Mouse (Mus musculus) limb, embryonic 12.5 days (tissue): ENCODE results near the gene Tbc1d1. TPM values are rescaled to one million over a fixed set of nuclear protein-coding genes. Genes with fewer than 3 reads are reported as not detected.

Experiments
- ATAC-seq: fragments of 200-750 bp; cut with Nextera tagmentation; 2 replicates; pipeline ENCODE4 v1.8.0; 2017; ENCODE audit warnings: low read depth, moderate TSS enrichment; ENCODE audit not compliant: insufficient number of reproducible peaks, insufficient read depth, low FRiP score, low TSS enrichment
- H3K27ac ChIP-seq: fragments of 300-500 bp; sonication (generic); 2 replicates; pipeline ENCODE4 v1.5.1; 2016; ENCODE audit warnings: mild to moderate bottlenecking, moderate library complexity
- H3K27me3 ChIP-seq: fragments of 300-500 bp; sonication (generic); 2 replicates; pipeline ENCODE4 v1.6.1; 2016; ENCODE audit warnings: mild to moderate bottlenecking, moderate library complexity
- H3K36me3 ChIP-seq: fragments of 300-500 bp; sonication (generic); 2 replicates; pipeline ENCODE4 v1.6.1; 2016; ENCODE audit warnings: mild to moderate bottlenecking, moderate library complexity
- H3K4me1 ChIP-seq: fragments of 300-500 bp; sonication (generic); replicated peaks from 2 replicates; pipeline ENCODE4 v1.6.1; 2016
- H3K4me2 ChIP-seq: fragments of 300-500 bp; sonication (generic); 2 replicates; pipeline ENCODE4 v1.6.1; 2016; ENCODE audit warnings: mild to moderate bottlenecking, moderate library complexity
- H3K4me3 ChIP-seq: fragments of 300-500 bp; sonication (generic); replicated peaks from 2 replicates; pipeline ENCODE4 v1.5.1; 2016; ENCODE audit warnings: mild to moderate bottlenecking
- H3K9ac ChIP-seq: fragments of 300-500 bp; sonication (generic); replicated peaks from 2 replicates; pipeline ENCODE4 v1.6.1; 2016; ENCODE audit warnings: mild to moderate bottlenecking, moderate library complexity
- H3K9me3 ChIP-seq: fragments of 300-500 bp; sonication (generic); 2 replicates; pipeline ENCODE4 v1.6.1; 2016; ENCODE audit warnings: mild to moderate bottlenecking, moderate library complexity
- WGBS: fragments of 180-500 bp; shearing (Covaris S2); methylation state at CpG from one replicate; pipeline ENCODE4 v1.1.7; 2016; 5-methylcytosine and 5-hydroxymethylcytosine counted together
- polyA plus RNA-seq: library from polyadenylated mRNA; unstranded; fragments of >200 nt; fragmentation: Nextera tagmentation; extraction: Ambion mirVana; gene quantifications from 2 replicates; pipeline ENCODE4 v1.2.1, GENCODE M21; 2016

The Tbc1d1 gene
- polyA plus RNA-seq, 1 experiment from 2014 or later: 32.8 TPM

- Histone ChIP-seq H3K36me3 (peaks cover 83% of the 10 kb centered on the region), H3K9me3 (no peaks in the 10 kb centered on the region), H3K27me3 (no peaks in the 10 kb centered on the region), H3K9ac (no peak overlapping the region), H3K4me3 (no peak overlapping the region), H3K27ac (no peak overlapping the region), H3K4me2 (no peak overlapping the region), H3K4me1 (0 out of 2 replicates have a peak, but pooled peaks cover 5% of the 10 kb centered on the region)
- 78% methylated on average over 4 of the region's 4 CpGs for whole genome bisulfite sequencing
- ATAC-seq: no peak
Measured at GRCm38 (mm10) chr5:64280613-64281012, 124.5 kb downstream of the Tbc1d1 start.

DNA sequence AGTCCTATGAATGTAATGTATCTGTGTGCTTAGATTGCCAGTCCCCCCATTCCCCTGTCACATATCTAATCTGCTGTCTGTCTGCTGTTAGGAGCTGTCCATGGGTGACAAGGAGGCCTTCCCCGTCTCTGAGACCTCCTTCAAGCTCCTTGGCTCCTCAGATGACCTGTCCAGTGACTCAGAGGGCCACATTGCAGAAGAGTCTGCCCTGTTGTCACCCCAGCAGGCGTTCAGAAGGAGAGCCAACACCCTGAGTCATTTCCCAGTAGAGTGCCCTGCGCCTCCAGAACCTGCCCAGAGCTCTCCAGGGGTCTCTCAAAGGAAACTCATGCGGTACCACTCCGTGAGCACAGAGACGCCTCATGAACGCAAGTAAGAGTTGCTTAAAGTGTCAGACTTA lies 125.6 kb downstream of the Tbc1d1 start:
- no peak for ATAC-seq
- WGBS: 94% methylated on average over 7 of the region's 7 CpGs
- H3K36me3 ChIP-seq: peaks cover 89% of the 10 kb centered on the region
- H3K27me3 ChIP-seq: no peaks in the 10 kb centered on the region
- H3K4me3 ChIP-seq: no peak overlapping the region
- H3K4me1 ChIP-seq: 0 out of 2 replicates have a peak, but pooled peaks cover 5% of the 10 kb centered on the region
- no peak overlapping the region for H3K27ac ChIP-seq
- no peaks in the 10 kb centered on the region for H3K9me3 ChIP-seq
- H3K4me2 ChIP-seq: no peak overlapping the region
- no peak overlapping the region for H3K9ac ChIP-seq

DNA sequence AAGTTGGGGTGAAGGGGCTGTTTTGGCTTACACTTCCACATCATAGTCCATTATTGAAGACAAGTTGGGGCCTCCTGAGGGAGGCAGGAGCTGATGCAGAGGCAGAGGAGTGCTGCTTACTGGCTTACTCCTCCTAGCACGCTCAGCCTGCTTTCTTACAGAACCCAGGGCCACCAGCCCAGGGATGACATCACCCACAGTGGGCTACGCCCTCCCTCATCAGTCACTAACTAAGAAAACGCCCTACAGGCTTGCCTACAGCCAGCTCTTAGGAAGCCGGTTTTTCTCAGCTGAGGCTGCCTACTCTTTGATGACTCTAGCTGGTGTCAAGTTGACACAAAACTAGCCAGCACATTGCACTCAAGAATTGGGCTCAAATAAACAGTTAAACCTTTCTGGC lies 126.5 kb downstream of the Tbc1d1 start:
- H3K27ac ChIP-seq: no peak overlapping the region
- peaks cover 91% of the 10 kb centered on the region for H3K36me3 ChIP-seq
- 0 out of 2 replicates have a peak, but pooled peaks cover 5% of the 10 kb centered on the region for H3K4me1 ChIP-seq
- no peak overlapping the region for H3K4me2 ChIP-seq
- H3K9me3 ChIP-seq: no peaks in the 10 kb centered on the region
- no peaks in the 10 kb centered on the region for H3K27me3 ChIP-seq
- H3K9ac ChIP-seq: no peak overlapping the region
- no peak overlapping the region for H3K4me3 ChIP-seq
- WGBS: 77% methylated on average over 4 of the region's 4 CpGs
- no peak for ATAC-seq

GRCm38 (mm10) chr5:64285289-64285688 lies 129.2 kb downstream of the Tbc1d1 start:
- Histone ChIP-seq H3K36me3 (peaks cover 74% of the 10 kb centered on the region), H3K4me3 (no peak overlapping the region)
- WGBS: 85% methylated on average over 4 of the region's 4 CpGs

GRCm38 (mm10) chr5:64285851-64286250 lies 129.7 kb downstream of the Tbc1d1 start:
- H3K36me3 ChIP-seq: peaks cover 70% of the 10 kb centered on the region
- H3K27me3 ChIP-seq: no peaks in the 10 kb centered on the region
- H3K27ac ChIP-seq: no peak overlapping the region
- 90% methylated on average over 13 of the region's 13 CpGs for WGBS
- H3K4me2 ChIP-seq: no peak overlapping the region
- H3K4me3 ChIP-seq: no peak overlapping the region
- no peaks in the 10 kb centered on the region for H3K4me1 ChIP-seq
- no peaks in the 10 kb centered on the region for H3K9me3 ChIP-seq
- no peak for ATAC-seq
- H3K9ac ChIP-seq: no peak overlapping the region

More at GRCm38 (mm10) chr5:64285289-64285688, 129.2 kb downstream of the Tbc1d1 start:
- Histone ChIP-seq H3K27ac (no peak overlapping the region), H3K4me1 (no peaks in the 10 kb centered on the region), H3K27me3 (no peaks in the 10 kb centered on the region), H3K9ac (no peak overlapping the region), H3K4me2 (no peak overlapping the region), H3K9me3 (no peaks in the 10 kb centered on the region)
- peak; percentile 44; the same call in 1 of the 2 replicates for ATAC-seq

DNA sequence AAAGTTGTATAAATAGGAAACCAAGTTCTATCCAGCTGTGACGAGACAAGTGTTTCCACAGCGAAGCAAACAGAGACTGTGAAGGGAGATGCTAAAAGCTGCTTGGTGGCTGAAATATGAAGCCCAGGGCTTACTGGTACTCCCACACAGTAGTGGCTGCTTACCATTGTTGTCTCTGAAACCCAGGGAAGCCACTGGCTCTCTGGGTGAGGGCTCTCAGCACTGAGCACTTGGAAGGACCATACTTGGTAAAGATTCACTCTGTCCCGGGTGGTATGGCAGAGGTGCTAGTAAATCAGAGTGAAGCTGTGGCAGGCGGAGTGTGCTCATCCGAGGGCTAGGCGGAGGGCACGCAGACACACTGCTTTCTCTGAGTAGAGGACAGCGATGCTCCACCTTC lies 131.2 kb downstream of the Tbc1d1 start:
- peaks cover 56% of the 10 kb centered on the region for H3K36me3 ChIP-seq
- H3K9ac ChIP-seq: no peak overlapping the region
- H3K27ac ChIP-seq: no peak overlapping the region
- H3K9me3 ChIP-seq: no peaks in the 10 kb centered on the region
- H3K4me3 ChIP-seq: no peak overlapping the region
- no peaks in the 10 kb centered on the region for H3K27me3 ChIP-seq
- ATAC-seq: no peak
- WGBS: 90% methylated on average over 8 of the region's 8 CpGs
- no peak overlapping the region for H3K4me2 ChIP-seq
- no peaks in the 10 kb centered on the region for H3K4me1 ChIP-seq

DNA sequence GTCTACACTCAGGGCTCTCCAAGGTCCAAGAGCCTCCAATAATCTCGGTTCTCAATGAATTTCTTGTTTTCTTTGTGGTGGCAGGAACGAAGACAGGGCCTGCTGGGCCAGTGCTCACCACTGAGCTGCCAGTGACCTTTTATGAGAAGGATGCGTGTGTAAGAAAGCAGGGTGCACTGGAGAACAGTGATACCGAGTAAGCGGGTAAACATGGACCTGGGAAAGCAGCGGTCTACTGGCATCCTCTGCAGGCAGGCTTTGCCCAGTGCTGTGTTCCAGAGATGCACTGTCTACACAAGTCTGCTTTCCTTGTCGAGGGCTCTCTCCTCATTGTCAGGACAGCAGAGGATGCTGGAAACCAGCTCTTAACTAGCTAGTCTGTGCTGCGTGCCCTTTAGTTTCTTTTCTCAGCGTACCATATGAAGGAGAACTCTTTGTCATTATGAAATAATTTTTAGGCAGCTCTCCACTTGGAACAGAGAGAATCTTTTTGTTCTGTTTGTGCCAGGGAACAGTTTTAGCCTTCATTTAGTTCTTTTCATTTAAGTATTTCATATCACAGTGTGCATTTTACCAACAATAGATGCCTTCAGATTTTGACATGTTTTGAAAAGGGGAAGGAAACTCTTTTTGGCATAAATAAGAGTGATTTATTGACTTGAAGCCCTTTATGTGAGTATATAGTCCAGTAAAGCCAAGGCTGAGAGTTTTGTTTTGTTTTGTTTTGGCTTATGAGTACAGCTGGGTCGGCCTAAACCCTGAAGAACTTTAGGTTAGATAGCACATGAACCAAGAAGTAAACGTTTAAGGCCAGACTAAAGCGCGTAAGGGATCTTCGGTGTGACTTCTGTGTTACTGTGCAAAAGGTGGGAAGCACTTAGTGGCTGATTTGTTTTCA lies 132.2 kb downstream of the Tbc1d1 start:
- no peak for ATAC-seq
- Histone ChIP-seq H3K9me3 (no peaks in the 10 kb centered on the region), H3K36me3 (peaks cover 50% of the 10 kb centered on the region), H3K27ac (no peak overlapping the region), H3K27me3 (no peaks in the 10 kb centered on the region), H3K9ac (no peak overlapping the region), H3K4me2 (no peak overlapping the region), H3K4me3 (no peak overlapping the region), H3K4me1 (no peaks in the 10 kb centered on the region)
- 89% methylated on average over 14 of the region's 14 CpGs for whole genome bisulfite sequencing

DNA sequence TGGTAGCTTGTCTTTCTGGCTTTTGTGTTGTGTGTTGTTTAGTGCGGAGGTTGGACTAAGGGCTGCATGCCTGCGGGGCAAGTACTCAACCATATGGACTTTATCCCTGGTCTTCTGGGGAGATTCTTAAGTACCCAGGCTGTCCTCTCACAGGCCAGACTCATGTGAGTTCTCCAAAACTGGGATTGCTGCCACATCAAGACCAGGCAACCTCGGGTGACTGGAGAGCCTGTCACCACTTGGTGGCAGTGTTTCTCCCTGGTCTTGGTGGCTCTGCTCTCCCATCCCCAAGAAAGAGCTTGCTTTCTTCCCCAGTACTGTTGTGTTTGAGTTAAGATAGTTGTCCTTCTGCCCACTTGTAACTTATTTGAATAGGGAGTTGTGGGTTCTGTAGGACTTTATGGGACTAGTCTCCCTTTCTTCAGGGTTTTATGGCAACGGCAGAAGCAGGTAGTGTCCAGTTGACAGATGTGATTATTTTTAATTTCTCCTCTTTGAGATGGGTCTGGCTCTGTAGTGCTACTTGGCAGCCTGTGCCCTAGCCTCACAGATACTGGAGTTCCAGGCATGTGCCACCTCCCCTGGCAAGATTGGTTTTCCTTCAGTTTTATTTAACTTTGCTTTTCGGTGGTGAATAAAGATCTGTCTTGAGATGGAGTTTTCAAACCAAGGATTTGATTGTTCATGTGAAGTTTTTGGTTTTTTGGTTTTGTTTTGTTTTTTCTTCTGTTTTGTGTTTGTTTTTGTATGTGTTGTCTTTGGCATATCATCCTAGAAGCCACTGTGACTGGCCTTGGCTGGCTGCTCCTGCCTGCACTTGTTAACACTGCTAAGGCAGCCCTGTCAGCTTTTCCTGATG lies 133.3 kb downstream of the Tbc1d1 start:
- H3K4me3 ChIP-seq: no peak overlapping the region
- WGBS: 64% methylated on average over 5 of the region's 5 CpGs
- no peaks in the 10 kb centered on the region for H3K4me1 ChIP-seq
- H3K4me2 ChIP-seq: no peak overlapping the region
- no peak overlapping the region for H3K9ac ChIP-seq
- no peaks in the 10 kb centered on the region for H3K27me3 ChIP-seq
- H3K9me3 ChIP-seq: no peaks in the 10 kb centered on the region
- ATAC-seq: no peak
- H3K36me3 ChIP-seq: peaks cover 52% of the 10 kb centered on the region
- H3K27ac ChIP-seq: no peak overlapping the region

DNA sequence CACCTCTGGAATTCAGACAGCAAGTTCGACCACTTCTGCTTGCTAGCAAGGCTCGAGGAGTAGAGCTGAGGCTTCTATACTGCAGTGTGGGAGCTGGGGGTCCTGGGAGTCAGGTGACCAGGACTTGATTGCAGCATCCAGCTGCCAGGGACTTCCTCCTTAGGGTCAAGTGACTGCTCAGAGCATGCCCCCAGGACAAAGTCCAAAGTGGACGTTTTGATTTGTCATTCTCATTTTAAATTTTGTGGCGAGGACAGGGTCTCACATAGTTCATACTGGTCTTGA lies 133.9 kb downstream of the Tbc1d1 start:
- no peak for ATAC-seq
- H3K27ac ChIP-seq: no peak overlapping the region
- 63% methylated on average over 4 of the region's 4 CpGs for WGBS
- no peak overlapping the region for H3K4me2 ChIP-seq
- H3K9ac ChIP-seq: no peak overlapping the region
- H3K4me3 ChIP-seq: no peak overlapping the region
- H3K27me3 ChIP-seq: no peaks in the 10 kb centered on the region
- no peaks in the 10 kb centered on the region for H3K4me1 ChIP-seq
- H3K9me3 ChIP-seq: no peaks in the 10 kb centered on the region
- peaks cover 53% of the 10 kb centered on the region for H3K36me3 ChIP-seq

DNA sequence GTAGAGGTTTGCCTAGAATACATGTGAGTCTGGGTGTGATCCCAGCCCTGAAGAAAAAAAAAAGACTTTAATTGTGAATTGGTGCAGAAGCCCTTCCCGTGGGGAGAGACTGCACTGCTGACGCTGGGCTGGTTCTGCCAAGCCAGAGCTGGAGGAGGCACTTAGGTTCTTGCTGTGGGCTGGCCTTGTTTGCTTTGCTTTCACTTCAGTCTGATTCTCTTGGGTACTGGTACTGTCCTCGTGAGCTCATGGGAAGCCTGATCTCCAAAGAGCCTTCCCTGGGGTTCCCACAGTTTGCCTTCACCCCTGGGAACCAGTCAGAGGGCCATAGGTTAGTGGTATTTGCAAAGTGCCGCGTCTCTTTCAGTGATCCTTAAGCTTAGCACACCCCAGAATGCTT lies 135.6 kb downstream of the Tbc1d1 start:
- Histone ChIP-seq H3K4me3 (no peak overlapping the region), H3K4me2 (no peak overlapping the region), H3K36me3 (peaks cover 39% of the 10 kb centered on the region), H3K27ac (no peak overlapping the region), H3K9me3 (no peaks in the 10 kb centered on the region), H3K9ac (no peak overlapping the region), H3K27me3 (no peaks in the 10 kb centered on the region), H3K4me1 (peaks cover 6% of the 10 kb centered on the region)
- ATAC-seq: no peak
- WGBS: 84% methylated on average over 5 of the region's 5 CpGs

GRCm38 (mm10) chr5:64295621-64296020 lies 139.5 kb downstream of the Tbc1d1 start:
- no peaks in the 10 kb centered on the region for H3K9me3 ChIP-seq
- no peak overlapping the region for H3K9ac ChIP-seq
- H3K27me3 ChIP-seq: no peaks in the 10 kb centered on the region
- H3K4me1 ChIP-seq: peaks cover 30% of the 10 kb centered on the region
- H3K4me3 ChIP-seq: no peak overlapping the region
- H3K4me2 ChIP-seq: no peak overlapping the region
- no peak for ATAC-seq
- H3K27ac ChIP-seq: no peak overlapping the region
- peaks cover 20% of the 10 kb centered on the region; the same call in 1 of the 2 replicates for H3K36me3 ChIP-seq
